Mouse (Mus musculus): ENCODE data around the gene Scgb2b11. TPM values are rescaled to one million over a fixed set of nuclear protein-coding genes. Genes with fewer than 3 reads are reported as not detected.
"Not testable (repeated sequence)": the region's sequence is repeated elsewhere in the genome, so short reads cannot be mapped to it uniquely, and the experiment has no call there.

The Scgb2b11 gene
- polyA plus RNA-seq (2014; fragmentation: Nextera tagmentation; extraction: Ambion mirVana), result not detected in 2 replicates

GRCm38 (mm10) chr7:32211045-32211444 lies at the start of gene Scgb2b11:
Gene Scgb2b11 (minus strand): TSS chr7:32211145.
- not testable (repeated sequence) for H3K4me3 ChIP-seq (ENCODE audit: low read depth, low read length); H3K9me3 ChIP-seq (replicated peaks; ENCODE audit: control insufficient read depth, low read length); ATAC-seq (replicated peaks; ENCODE audit: insufficient number of reproducible peaks, low FRiP score, low TSS enrichment); H3K27me3 ChIP-seq (ENCODE audit: control insufficient read depth, insufficient read depth, low read length); H3K27ac ChIP-seq (ENCODE audit: low read depth, low read length); H3K36me3 ChIP-seq (ENCODE audit: control insufficient read depth, insufficient read depth, low read length); H3K4me1 ChIP-seq (ENCODE audit: control insufficient read depth, insufficient read depth, low read length); H3K9ac ChIP-seq (ENCODE audit: low read depth, low read length); H3K4me2 ChIP-seq
- WGBS (ENCODE audit: insufficient replicate concordance), result 81% methylated on average over 2 of the region's 2 CpGs

GRCm38 (mm10) chr7:32222540-32222939 lies 11.6 kb upstream of the Scgb2b11 start, which contains the start of gene Scgb1b11:
Gene Scgb1b11 (plus strand): TSS chr7:32222840.
- not testable (repeated sequence) for H3K4me3 ChIP-seq (ENCODE audit: low read depth, low read length); H3K9me3 ChIP-seq (replicated peaks; ENCODE audit: control insufficient read depth, low read length); H3K9ac ChIP-seq (ENCODE audit: low read depth, low read length); H3K27me3 ChIP-seq (ENCODE audit: control insufficient read depth, insufficient read depth, low read length); H3K4me1 ChIP-seq (ENCODE audit: control insufficient read depth, insufficient read depth, low read length); ATAC-seq (replicated peaks; ENCODE audit: insufficient number of reproducible peaks, low FRiP score, low TSS enrichment); H3K4me2 ChIP-seq; H3K27ac ChIP-seq (ENCODE audit: low read depth, low read length); H3K36me3 ChIP-seq (ENCODE audit: control insufficient read depth, insufficient read depth, low read length)
- WGBS (ENCODE audit: insufficient replicate concordance), result no CpG with 5 or more reads among the region's 2 CpGs

Other genes starting within 250 kb of the Scgb2b11 start
- not detected in 2 replicates for gene Scgb1b10, start 110.3 kb downstream of the Scgb2b11 start, polyA plus RNA-seq (2014; fragmentation: Nextera tagmentation; extraction: Ambion mirVana)
- gene Scgb1b11, start 11.7 kb upstream of the Scgb2b11 start, polyA plus RNA-seq (2014; fragmentation: Nextera tagmentation; extraction: Ambion mirVana), result not detected in 2 replicates
- not detected in 2 replicates for gene Scgb2b12, start 116.1 kb upstream of the Scgb2b11 start, polyA plus RNA-seq (2014; fragmentation: Nextera tagmentation; extraction: Ambion mirVana)
- gene Scgb1b12, start 123.0 kb upstream of the Scgb2b11 start, polyA plus RNA-seq (2014; fragmentation: Nextera tagmentation; extraction: Ambion mirVana), result not detected in 2 replicates
- gene Scgb1b29, start 230.4 kb upstream of the Scgb2b11 start, polyA plus RNA-seq (2014; fragmentation: Nextera tagmentation; extraction: Ambion mirVana), result not detected in 2 replicates